Mouse (Mus musculus): ENCODE measurements around the gene Crb3. TPM values are rescaled to one million over a fixed set of nuclear protein-coding genes. Genes with fewer than 3 reads are reported as not detected.

The Crb3 gene
- polyA plus RNA-seq, 1 experiment, result 175 TPM

- WGBS, result under 1% methylated on average over 44 of the region's 44 CpGs
- peak; percentile 93 for DNase-seq (ENCODE audit: low read depth, low spot score)
Measured at GRCm38 (mm10) chr17:57060231-57060801, 1.4 kb downstream of the Crb3 start.

GRCm38 (mm10) chr17:57061069-57061468 lies 2.2 kb downstream of the Crb3 start:
- peak; percentile 42 for DNase-seq (ENCODE audit: low read depth, low spot score)
- 21% methylated on average over 10 of the region's 10 CpGs for WGBS

- peak; percentile 86 for DNase-seq (ENCODE audit: low read depth, low spot score)
- 1% methylated on average over 39 of the region's 39 CpGs for WGBS
Measured at GRCm38 (mm10) chr17:57062011-57062521, 3.2 kb downstream of the Crb3 start.

GRCm38 (mm10) chr17:57062548-57062947 lies 3.6 kb downstream of the Crb3 start:
- no peak for DNase-seq (ENCODE audit: low read depth, low spot score)
- 2% methylated on average over 22 of the region's 22 CpGs for WGBS

GRCm38 (mm10) chr17:57063031-57063430 lies 4.1 kb downstream of the Crb3 start:
- WGBS, result 15% methylated on average over 8 of the region's 8 CpGs
- DNase-seq (ENCODE audit: low read depth, low spot score), result no peak

- WGBS, result 76% methylated on average over 5 of the region's 5 CpGs
Measured at GRCm38 (mm10) chr17:57066908-57067307, 8.0 kb downstream of the Crb3 start.

GRCm38 (mm10) chr17:57070272-57070671 lies 11.4 kb downstream of the Crb3 start:
- DNase-seq (ENCODE audit: low read depth, low spot score), result no peak
- WGBS, result 13% methylated on average over 9 of the region's 9 CpGs

More at GRCm38 (mm10) chr17:57066908-57067307, 8.0 kb downstream of the Crb3 start:
- DNase-seq (ENCODE audit: low read depth, low spot score), result no peak

GRCm38 (mm10) chr17:57070699-57071098 lies 11.8 kb downstream of the Crb3 start:
- WGBS, result 11% methylated on average over 11 of the region's 11 CpGs
- no peak for DNase-seq (ENCODE audit: low read depth, low spot score)

- no peak for DNase-seq (ENCODE audit: low read depth, low spot score)
- WGBS, result 38% methylated on average over 3 of the region's 3 CpGs
Measured at GRCm38 (mm10) chr17:57076916-57077315, 18.0 kb downstream of the Crb3 start.

GRCm38 (mm10) chr17:57078336-57078735 lies 19.4 kb downstream of the Crb3 start, which contains the start of gene Dennd1c:
Gene Dennd1c, minus strand, starts transcription at chr17:57078514.
- 52% methylated on average over 6 of the region's 6 CpGs for WGBS
- no peak for DNase-seq (ENCODE audit: low read depth, low spot score)

GRCm38 (mm10) chr17:57079919-57080318 lies 21.0 kb downstream of the Crb3 start:
- no peak for DNase-seq (ENCODE audit: low read depth, low spot score)
- 42% methylated on average over 3 of the region's 3 CpGs for WGBS

- DNase-seq (ENCODE audit: low read depth, low spot score), result no peak
- WGBS, result 93% methylated on average over 31 of the region's 31 CpGs
Measured at GRCm38 (mm10) chr17:57081234-57081842, 22.4 kb downstream of the Crb3 start.

- WGBS, result 70% methylated on average over 5 of the region's 5 CpGs
- DNase-seq (ENCODE audit: low read depth, low spot score), result no peak
Measured at GRCm38 (mm10) chr17:57082481-57082880, 23.6 kb downstream of the Crb3 start.

- no peak for DNase-seq (ENCODE audit: low read depth, low spot score)
- WGBS, result 81% methylated on average over 11 of the region's 11 CpGs
Measured at GRCm38 (mm10) chr17:57085970-57086757, 27.3 kb downstream of the Crb3 start.

- no peak for DNase-seq (ENCODE audit: low read depth, low spot score)
- WGBS, result 7% methylated on average over 31 of the region's 31 CpGs
Measured at GRCm38 (mm10) chr17:57087049-57087832, 28.3 kb downstream of the Crb3 start, which contains the start of gene Tubb4a. Gene Tubb4a, minus strand, starts transcription at chr17:57087782.

- 72% methylated on average over 3 of the region's 3 CpGs for WGBS
- peak; percentile 75 for DNase-seq (ENCODE audit: low read depth, low spot score)
Measured at GRCm38 (mm10) chr17:57094222-57094621, 35.3 kb downstream of the Crb3 start.

GRCm38 (mm10) chr17:57095855-57096622 lies 37.1 kb downstream of the Crb3 start:
- DNase-seq (ENCODE audit: low read depth, low spot score), result peak; percentile 71
- 3% methylated on average over 19 of the region's 19 CpGs for WGBS

GRCm38 (mm10) chr17:57096623-57096920 lies 37.7 kb downstream of the Crb3 start:
- WGBS, result 1% methylated on average over 11 of the region's 11 CpGs
- DNase-seq (ENCODE audit: low read depth, low spot score), result peak; percentile 45

GRCm38 (mm10) chr17:57098321-57098720 lies 39.4 kb downstream of the Crb3 start:
- no peak for DNase-seq (ENCODE audit: low read depth, low spot score)
- WGBS, result 58% methylated on average over 5 of the region's 5 CpGs

Measured in large intestine, adult 2 months (tissue).